Mouse (Mus musculus): ENCODE measurements at regions not wholly inside any gene's neighbourhood (a gene's known extent, or its start where the extent isn't known, plus 50 kb on each side); places are given as distances from the start of the nearest gene placed in this dataset.
A peak's percentile ranks its signal among the peaks of the same experiment; 100 is the strongest.

GRCm38 (mm10) chr12:99039497-99040322, 119.3 kb downstream of the Ttc8 start:
- DNase-seq (ENCODE audit: low spot score) = no peak

DNA sequence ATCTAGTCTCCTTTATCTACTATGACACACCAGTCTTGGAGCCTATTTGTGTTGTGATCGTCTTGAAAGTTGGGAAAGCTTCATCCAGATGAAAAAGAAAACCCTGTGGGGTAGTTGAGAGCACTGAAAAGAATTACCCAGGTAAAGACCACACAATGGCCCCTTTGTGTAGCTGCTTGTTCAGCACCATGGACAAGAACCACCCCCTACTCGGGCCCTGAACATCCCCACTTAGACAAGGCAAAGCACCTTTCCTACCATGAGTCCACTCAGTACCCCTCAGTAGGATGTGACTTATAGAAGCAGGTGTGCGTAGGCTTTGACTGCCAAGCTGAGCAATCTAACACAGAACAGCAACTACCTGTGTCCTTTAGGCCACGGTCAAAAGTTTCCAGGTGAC, 121.2 kb downstream of the Ttc8 start:
- no peak for DNase-seq (ENCODE audit: low spot score)

GRCm38 (mm10) chr12:99042918-99043862, 122.8 kb downstream of the Ttc8 start:
- DNase-seq (ENCODE audit: low spot score) = no peak

DNA sequence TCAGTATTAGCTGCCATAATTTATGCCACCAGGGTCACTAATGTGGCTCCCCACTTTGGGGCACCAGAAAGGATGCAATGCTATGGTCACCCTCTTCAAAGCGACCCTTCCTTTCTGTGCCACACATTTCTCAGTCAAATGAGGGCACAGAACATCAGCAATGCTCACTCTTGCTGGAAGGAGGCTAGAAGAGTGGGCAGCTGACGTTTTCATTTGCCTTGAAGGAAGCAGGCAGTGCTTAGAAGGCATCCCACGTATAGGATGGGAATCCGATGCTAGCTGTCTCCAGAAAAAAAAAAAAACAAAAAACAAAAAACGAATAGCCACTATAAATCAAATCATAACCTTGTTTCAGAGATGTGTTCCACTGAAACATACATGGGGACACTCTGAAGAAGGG, 124.1 kb downstream of the Ttc8 start:
- no peak for DNase-seq (ENCODE audit: low spot score)

GRCm38 (mm10) chr12:99050426-99050825, 130.1 kb downstream of the Ttc8 start:
- no peak for DNase-seq (ENCODE audit: low spot score)

DNA sequence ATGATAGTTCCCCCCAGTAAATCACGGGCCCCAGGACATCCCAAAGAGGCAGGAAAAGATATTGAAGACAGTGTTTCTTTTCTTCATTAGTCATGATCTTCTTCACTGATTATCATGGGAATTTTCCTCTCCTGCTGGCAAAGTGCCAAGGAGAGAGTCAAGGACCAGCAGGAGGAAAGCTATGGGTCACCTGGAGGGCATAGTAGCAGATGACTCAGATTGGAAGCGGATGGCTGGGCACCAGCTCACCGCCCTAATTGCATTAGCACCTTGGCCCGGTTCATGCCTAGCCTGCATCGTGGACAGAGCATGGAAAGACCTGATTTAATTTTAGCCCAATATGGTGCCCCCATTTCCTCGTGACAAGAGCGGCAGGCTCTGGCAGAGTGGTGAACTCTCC, 132.2 kb downstream of the Ttc8 start:
- DNase-seq (ENCODE audit: low spot score) = no peak

DNA sequence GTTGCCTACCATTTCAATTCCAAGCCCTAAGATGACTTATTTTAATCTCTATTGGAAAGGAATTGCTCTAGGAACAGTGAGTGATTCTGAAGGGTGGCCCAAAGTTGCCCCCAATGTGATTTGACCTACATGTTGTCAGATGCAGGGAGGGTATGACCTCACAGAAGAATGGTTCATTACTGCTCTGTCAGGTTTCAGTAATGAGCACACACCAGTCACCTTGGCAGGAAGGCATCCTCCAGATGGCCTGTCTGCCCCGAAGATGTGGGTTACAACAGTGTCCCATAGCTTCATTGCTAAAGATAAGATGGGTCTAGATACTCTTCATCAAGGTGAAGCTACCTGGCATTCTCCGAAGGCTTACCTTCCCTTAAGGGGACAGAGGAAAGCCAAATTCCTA, 137.1 kb downstream of the Ttc8 start:
- DNase-seq (ENCODE audit: low spot score) = no peak

DNA sequence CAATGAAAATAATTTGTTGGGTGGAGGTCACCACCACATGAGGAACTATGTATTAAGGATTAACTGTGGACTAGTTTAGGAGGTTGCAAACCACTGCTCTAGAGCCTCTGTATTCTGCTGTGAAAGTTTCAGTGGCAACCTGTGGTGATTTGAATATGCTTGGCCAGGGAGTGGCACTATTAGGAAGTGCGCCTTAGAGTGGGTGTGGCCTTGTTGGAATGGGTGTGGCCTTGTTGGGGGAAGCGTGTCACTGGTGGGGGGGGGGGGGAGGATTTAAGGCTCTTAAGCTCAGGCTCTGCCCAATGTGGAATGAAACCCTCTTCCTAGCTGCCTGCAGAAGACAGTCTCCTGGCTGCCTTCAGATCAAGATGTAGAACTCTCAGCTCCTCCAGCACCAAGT, 138.5 kb downstream of the Ttc8 start:
- no peak for DNase-seq (ENCODE audit: low spot score)

GRCm38 (mm10) chr12:99059491-99059890, 139.1 kb downstream of the Ttc8 start:
- DNase-seq (ENCODE audit: low spot score) = no peak

DNA sequence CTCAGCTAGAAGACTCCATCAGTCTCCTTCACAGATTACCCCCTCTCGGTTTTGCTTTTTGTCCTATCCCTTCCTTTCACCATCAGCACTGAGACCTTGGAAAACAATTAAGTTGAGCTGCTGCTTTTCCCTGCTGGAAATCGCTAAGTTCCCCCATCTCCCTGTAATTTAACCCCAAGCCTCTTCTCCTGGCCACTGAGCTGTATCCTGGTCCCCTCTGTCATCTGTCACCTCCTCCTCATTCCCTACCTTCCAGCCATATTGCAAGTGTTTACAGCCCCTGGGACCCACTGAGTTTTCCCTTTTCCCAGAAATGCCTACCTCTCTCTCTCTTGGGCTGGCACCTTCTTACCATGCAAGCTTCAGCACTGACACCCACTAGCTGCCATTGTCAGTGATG, 140.3 kb downstream of the Ttc8 start:
- DNase-seq (ENCODE audit: low spot score) = no peak

GRCm38 (mm10) chr12:99063441-99063840, 143.1 kb downstream of the Ttc8 start:
- no peak for DNase-seq (ENCODE audit: low spot score)

- DNase-seq (ENCODE audit: low spot score) = no peak
Observed at GRCm38 (mm10) chr12:99063885-99064284, 143.5 kb downstream of the Ttc8 start.

DNA sequence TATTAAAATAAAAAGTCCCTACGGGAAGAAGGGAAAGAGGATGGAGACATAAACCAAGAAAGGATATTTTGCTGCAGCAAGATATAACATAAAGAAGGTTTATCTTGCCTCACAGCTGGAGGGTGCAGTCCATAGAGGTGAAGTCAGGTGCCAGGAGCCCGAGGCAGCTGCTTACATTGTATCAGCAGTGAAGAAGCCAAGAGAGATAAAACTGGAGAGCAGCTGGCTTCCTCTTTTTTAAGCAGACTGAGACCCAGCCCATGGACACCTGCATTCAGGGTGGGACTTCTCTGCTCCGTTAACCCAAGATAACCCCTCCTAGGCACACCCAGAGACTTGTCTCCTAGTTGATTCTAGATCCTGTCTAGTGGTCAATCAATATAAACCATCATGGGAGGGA, 147.6 kb downstream of the Ttc8 start:
- DNase-seq (ENCODE audit: low spot score) = no peak

- no peak for DNase-seq (ENCODE audit: low spot score)
Observed at GRCm38 (mm10) chr12:99073766-99074165, 153.4 kb downstream of the Ttc8 start.

DNA sequence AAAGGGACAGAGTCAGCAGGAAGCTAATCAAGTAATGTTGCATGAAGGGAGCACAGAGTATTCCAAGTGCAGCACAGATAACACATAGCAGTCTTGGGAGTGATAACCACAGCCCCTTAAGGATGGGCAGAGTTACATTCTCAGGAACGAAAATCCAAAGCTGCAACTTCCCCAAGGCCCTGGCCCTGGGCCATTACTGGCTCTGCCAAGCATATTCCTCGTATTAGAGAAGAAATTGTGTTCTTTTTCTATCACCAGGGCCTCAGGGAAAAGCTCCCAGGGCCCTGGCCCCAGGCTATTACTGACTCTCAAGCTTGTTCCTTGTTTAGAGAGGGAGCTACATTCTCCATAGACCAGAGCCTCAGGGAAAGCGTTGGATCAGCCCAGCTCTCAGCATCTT, 157.0 kb downstream of the Ttc8 start:
- DNase-seq (ENCODE audit: low spot score) = no peak

DNA sequence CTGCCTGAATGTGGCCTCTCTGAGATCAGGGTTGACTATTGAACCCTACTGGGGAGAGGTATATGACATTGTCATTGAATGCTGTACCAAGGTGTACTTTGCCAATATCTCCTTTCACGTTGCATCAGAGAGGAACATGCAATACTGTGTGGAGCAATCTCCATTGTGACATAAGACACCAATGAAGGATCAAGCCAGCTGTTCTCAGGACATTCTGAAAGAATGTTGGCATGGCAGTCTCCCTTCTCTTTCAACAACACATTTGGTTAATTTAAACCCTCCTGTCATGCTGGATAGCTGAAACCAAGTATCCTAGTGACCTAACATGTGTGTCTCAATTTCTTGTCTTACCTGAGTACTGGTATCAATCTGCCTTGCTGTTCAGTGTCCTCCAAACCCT, 159.5 kb downstream of the Ttc8 start:
- DNase-seq (ENCODE audit: low spot score) = no peak

DNA sequence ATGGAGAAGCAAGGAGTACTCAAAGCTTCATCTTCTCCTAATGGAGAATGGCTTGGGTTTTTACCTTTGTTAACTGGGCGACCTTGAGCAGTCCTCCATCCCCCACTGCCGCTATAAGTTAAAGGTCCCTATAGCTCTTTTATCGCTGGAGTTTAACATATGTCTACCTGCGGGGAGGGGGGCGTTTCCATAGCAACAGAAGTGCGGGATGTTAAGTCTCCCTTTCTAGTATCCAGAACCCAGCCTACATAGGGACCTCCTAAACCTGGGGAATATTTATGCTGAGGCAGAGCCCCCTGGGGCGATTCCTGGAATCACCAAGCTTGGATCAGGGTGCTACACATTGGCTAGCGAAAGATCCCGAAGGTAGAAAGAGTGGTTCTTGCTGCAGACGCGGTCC, 163.2 kb downstream of the Ttc8 start:
- DNase-seq (ENCODE audit: low spot score) = no peak

DNA sequence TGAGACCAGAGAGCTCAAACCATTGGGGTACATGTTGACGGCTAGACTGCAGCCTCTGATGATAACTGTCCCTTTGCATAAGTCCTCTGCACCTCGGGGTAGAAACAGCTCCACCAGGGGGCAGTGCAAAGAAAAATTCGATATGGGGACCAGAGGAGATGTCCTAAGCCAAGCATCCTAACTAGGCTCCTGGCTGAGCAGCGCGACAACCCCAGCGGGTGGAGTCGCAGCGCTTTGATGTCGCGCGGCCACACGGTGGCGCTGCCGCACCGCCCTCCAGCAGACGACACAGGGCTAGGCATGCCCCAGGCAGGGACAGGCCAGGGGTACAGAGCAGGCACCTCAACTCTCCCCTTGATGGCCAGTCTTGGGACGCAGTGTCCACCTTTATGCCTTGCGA, 163.8 kb downstream of the Ttc8 start:
- DNase-seq (ENCODE audit: low spot score) = peak; percentile 56

- DNase-seq (ENCODE audit: low spot score) = no peak
Observed at GRCm38 (mm10) chr12:99087286-99087685, 166.9 kb downstream of the Ttc8 start.

- DNase-seq (ENCODE audit: low spot score) = no peak
Observed at GRCm38 (mm10) chr12:99091770-99092169, 171.4 kb downstream of the Ttc8 start.

DNA sequence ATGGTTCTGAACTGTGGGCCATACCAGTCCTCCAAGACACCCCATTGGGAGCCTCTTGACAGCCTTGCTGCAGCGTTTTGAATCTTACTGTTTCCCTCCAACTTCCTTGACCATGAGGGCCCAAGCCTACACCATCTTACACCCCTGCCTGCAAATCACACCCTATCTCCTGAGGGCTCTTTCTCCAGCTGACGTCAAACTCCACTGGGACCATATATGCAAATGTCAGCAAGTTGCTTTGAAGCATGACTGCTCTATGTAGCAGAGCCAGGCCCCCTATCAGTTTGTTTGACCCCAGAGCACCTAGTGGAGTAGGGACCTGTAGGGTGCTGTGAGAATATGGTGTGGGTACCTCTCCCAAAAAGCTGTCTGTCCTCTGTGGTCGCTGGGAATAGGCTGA, 172.8 kb downstream of the Ttc8 start:
- no peak for DNase-seq (ENCODE audit: low spot score)

GRCm38 (mm10) chr12:99093989-99094388, 173.6 kb downstream of the Ttc8 start:
- no peak for DNase-seq (ENCODE audit: low spot score)

GRCm38 (mm10) chr12:99096930-99097617, 176.7 kb downstream of the Ttc8 start:
- peak; percentile 24 for DNase-seq (ENCODE audit: low spot score)

Data from spleen, adult 12 weeks (tissue).